Mouse (Mus musculus) stomach, embryonic 15.5 days (tissue): ENCODE results near the gene Tmem145. TPM values are rescaled to one million over a fixed set of nuclear protein-coding genes. Genes with fewer than 3 reads are reported as not detected.

Experiments
- ATAC-seq: fragments of 200-750 bp; cut with Nextera tagmentation; 2 replicates; pipeline ENCODE4 v1.8.0; 2017; ENCODE audit warnings: low read depth, moderate number of reproducible peaks, moderate TSS enrichment; ENCODE audit not compliant: insufficient read depth, low FRiP score
- H3K27ac ChIP-seq: fragments of 300-500 bp; sonication (generic); 2 replicates; pipeline ENCODE4 v1.5.1; 2015; ENCODE audit warnings: mild to moderate bottlenecking, inconsistent platforms
- H3K27me3 ChIP-seq: fragments of 300-500 bp; sonication (generic); replicated peaks from 2 replicates; pipeline ENCODE4 v1.6.1; 2015; ENCODE audit warnings: inconsistent platforms
- H3K36me3 ChIP-seq: fragments of 300-500 bp; sonication (generic); 2 replicates; pipeline ENCODE4 v1.6.1; 2015; ENCODE audit warnings: inconsistent platforms
- H3K4me1 ChIP-seq: fragments of 300-500 bp; sonication (generic); 2 replicates; pipeline ENCODE4 v1.6.1; 2015; ENCODE audit warnings: inconsistent platforms
- H3K4me2 ChIP-seq: fragments of 300-500 bp; sonication (generic); 2 replicates; pipeline ENCODE4 v1.6.1; 2015; ENCODE audit warnings: mild to moderate bottlenecking, inconsistent platforms
- H3K4me3 ChIP-seq: fragments of 300-500 bp; sonication (generic); replicated peaks from 2 replicates; pipeline ENCODE4 v1.5.1; 2015; ENCODE audit warnings: inconsistent platforms
- H3K9ac ChIP-seq: fragments of 300-500 bp; sonication (generic); 2 replicates; pipeline ENCODE4 v1.6.1; 2015; ENCODE audit warnings: inconsistent platforms
- H3K9me3 ChIP-seq: fragments of 300-500 bp; sonication (generic); 2 replicates; pipeline ENCODE4 v1.6.1; 2016; ENCODE audit warnings: inconsistent platforms
- WGBS: fragments of 180-500 bp; shearing (Covaris S2); methylation state at CpG from one replicate; pipeline ENCODE4 v1.1.7; 2015; 5-methylcytosine and 5-hydroxymethylcytosine counted together
- polyA plus RNA-seq: library from polyadenylated mRNA; unstranded; fragments of >200 nt; fragmentation: Nextera tagmentation; extraction: Ambion mirVana; gene quantifications from 2 replicates; pipeline ENCODE4 v1.2.1, GENCODE M21; 2015

Gene Tmem145
- polyA plus RNA-seq, 1 experiment from 2014 or later, result 1.6 TPM

- under 1% methylated on average over 52 of the region's 52 CpGs for WGBS
- peaks cover 18% of the 10 kb centered on the region for H3K36me3 ChIP-seq
- peak within 1 kb of the TSS; percentile 70 for H3K4me3 ChIP-seq
- H3K27ac ChIP-seq, result peak within 1 kb of the TSS; percentile 98
- H3K9me3 ChIP-seq, result no peaks in the 10 kb centered on the region
- peaks cover 14% of the 10 kb centered on the region for H3K4me1 ChIP-seq
- no peaks in the 10 kb centered on the region for H3K27me3 ChIP-seq
- peak within 1 kb of the TSS; percentile 92 for H3K4me2 ChIP-seq
- peak within 1 kb of the TSS; percentile 76 for H3K9ac ChIP-seq
- ATAC-seq, result peak; percentile 91
Observed at GRCm38 (mm10) chr7:25297454-25298325, 8.2 kb upstream of the Tmem145 start, which contains the start of gene Pafah1b3. TSS of gene Pafah1b3 (minus strand) at chr7:25297986.

- Histone ChIP-seq H3K36me3 (no peaks in the 10 kb centered on the region), H3K9me3 (no peaks in the 10 kb centered on the region), H3K27me3 (peaks cover 3% of the 10 kb centered on the region; the same call in 1 of the 2 replicates), H3K27ac (no peak within 1 kb of the TSS), H3K4me3 (no peak within 1 kb of the TSS), H3K4me1 (peaks cover 17% of the 10 kb centered on the region), H3K9ac (no peak within 1 kb of the TSS), H3K4me2 (no peak within 1 kb of the TSS)
- WGBS, result 56% methylated on average over 19 of the region's 19 CpGs
- no peak for ATAC-seq
Observed at GRCm38 (mm10) chr7:25301063-25301462, 4.8 kb upstream of the Tmem145 start, which contains the start of gene Prr19. TSS of gene Prr19 (plus strand) at chr7:25301411.

- Histone ChIP-seq H3K4me2 (no peak overlapping the region), H3K4me3 (no peak overlapping the region), H3K27ac (no peak overlapping the region), H3K9ac (no peak overlapping the region), H3K9me3 (no peaks in the 10 kb centered on the region), H3K27me3 (peaks cover 17% of the 10 kb centered on the region), H3K4me1 (peaks cover 9% of the 10 kb centered on the region), H3K36me3 (no peaks in the 10 kb centered on the region)
- ATAC-seq, result no peak
- 55% methylated on average over 9 of the region's 9 CpGs for whole genome bisulfite sequencing
Observed at GRCm38 (mm10) chr7:25303003-25303684, 2.8 kb upstream of the Tmem145 start.

GRCm38 (mm10) chr7:25303685-25304006 lies 2.3 kb upstream of the Tmem145 start:
- no peak overlapping the region for H3K4me2 ChIP-seq
- H3K9ac ChIP-seq, result no peak overlapping the region
- no peak for ATAC-seq
- WGBS, result 84% methylated on average over 3 of the region's 3 CpGs
- H3K27me3 ChIP-seq, result peaks cover 17% of the 10 kb centered on the region
- no peak overlapping the region for H3K27ac ChIP-seq
- H3K36me3 ChIP-seq, result no peaks in the 10 kb centered on the region
- H3K4me1 ChIP-seq, result peaks cover 9% of the 10 kb centered on the region; the same call in 1 of the 2 replicates
- H3K4me3 ChIP-seq, result no peak overlapping the region
- no peaks in the 10 kb centered on the region for H3K9me3 ChIP-seq

GRCm38 (mm10) chr7:25305481-25305880 lies 425 bp upstream of the Tmem145 start:
- 0% methylated on average over 2 of the region's 2 CpGs for WGBS

GRCm38 (mm10) chr7:25306614-25306996 lies 699 bp downstream of the Tmem145 start:
- no peak overlapping the region for H3K4me3 ChIP-seq
- no peak overlapping the region for H3K9ac ChIP-seq
- peaks cover 23% of the 10 kb centered on the region for H3K27me3 ChIP-seq
- peaks cover 9% of the 10 kb centered on the region; the same call in 1 of the 2 replicates for H3K4me1 ChIP-seq
- no peaks in the 10 kb centered on the region for H3K9me3 ChIP-seq
- no peak for ATAC-seq
- no peak overlapping the region for H3K4me2 ChIP-seq
- WGBS, result 41% methylated on average over 2 of the region's 2 CpGs
- no peak overlapping the region for H3K27ac ChIP-seq
- H3K36me3 ChIP-seq, result no peaks in the 10 kb centered on the region

More at GRCm38 (mm10) chr7:25305481-25305880, 425 bp upstream of the Tmem145 start:
- H3K36me3 ChIP-seq, result no peaks in the 10 kb centered on the region
- ATAC-seq, result no peak
- no peaks in the 10 kb centered on the region for H3K9me3 ChIP-seq
- no peak overlapping the region for H3K27ac ChIP-seq
- peak overlapping the region; percentile 53 for H3K4me3 ChIP-seq
- peak overlapping the region; percentile 96 for H3K4me2 ChIP-seq
- H3K4me1 ChIP-seq, result peaks cover 9% of the 10 kb centered on the region; the same call in 1 of the 2 replicates
- peaks cover 17% of the 10 kb centered on the region for H3K27me3 ChIP-seq
- H3K9ac ChIP-seq, result no peak overlapping the region

GRCm38 (mm10) chr7:25308702-25309318 lies 2.9 kb downstream of the Tmem145 start:
- H3K9me3 ChIP-seq, result no peaks in the 10 kb centered on the region
- peaks cover 45% of the 10 kb centered on the region for H3K27me3 ChIP-seq
- no peak for ATAC-seq
- WGBS, result 51% methylated on average over 17 of the region's 17 CpGs
- H3K27ac ChIP-seq, result no peak overlapping the region
- no peak overlapping the region for H3K4me2 ChIP-seq
- H3K36me3 ChIP-seq, result no peaks in the 10 kb centered on the region
- H3K9ac ChIP-seq, result no peak overlapping the region
- H3K4me1 ChIP-seq, result peaks cover 9% of the 10 kb centered on the region; the same call in 1 of the 2 replicates
- H3K4me3 ChIP-seq, result no peak overlapping the region

GRCm38 (mm10) chr7:25309425-25309824 lies 3.5 kb downstream of the Tmem145 start:
- Histone ChIP-seq H3K4me1 (peaks cover 10% of the 10 kb centered on the region; the same call in 1 of the 2 replicates), H3K27ac (no peak overlapping the region), H3K9me3 (no peaks in the 10 kb centered on the region), H3K4me3 (no peak overlapping the region), H3K9ac (no peak overlapping the region), H3K4me2 (no peak overlapping the region), H3K27me3 (peaks cover 52% of the 10 kb centered on the region), H3K36me3 (no peaks in the 10 kb centered on the region)
- ATAC-seq, result 0 out of 2 replicates have a peak, but pooled peaks have one; percentile 8
- 84% methylated on average over 9 of the region's 9 CpGs for WGBS

GRCm38 (mm10) chr7:25311193-25311592 lies 5.3 kb downstream of the Tmem145 start:
- Histone ChIP-seq H3K36me3 (no peaks in the 10 kb centered on the region), H3K4me2 (no peak overlapping the region), H3K27ac (no peak overlapping the region), H3K9me3 (no peaks in the 10 kb centered on the region), H3K4me1 (peaks cover 20% of the 10 kb centered on the region), H3K27me3 (peaks cover 63% of the 10 kb centered on the region), H3K9ac (no peak overlapping the region), H3K4me3 (no peak overlapping the region)
- no peak for ATAC-seq
- 70% methylated on average over 11 of the region's 11 CpGs for WGBS

GRCm38 (mm10) chr7:25313325-25313724 lies 7.4 kb downstream of the Tmem145 start:
- peaks cover 31% of the 10 kb centered on the region for H3K4me1 ChIP-seq
- ATAC-seq, result no peak
- no peak overlapping the region for H3K9ac ChIP-seq
- no peak overlapping the region for H3K27ac ChIP-seq
- H3K36me3 ChIP-seq, result no peaks in the 10 kb centered on the region
- H3K4me2 ChIP-seq, result no peak overlapping the region
- H3K9me3 ChIP-seq, result no peaks in the 10 kb centered on the region
- H3K4me3 ChIP-seq, result no peak overlapping the region
- WGBS, result 40% methylated on average over 7 of the region's 7 CpGs
- H3K27me3 ChIP-seq, result peaks cover 51% of the 10 kb centered on the region

- 4% methylated on average over 49 of the region's 51 CpGs for WGBS
- H3K9ac ChIP-seq, result no peak overlapping the region
Observed at GRCm38 (mm10) chr7:25314606-25315305, 8.8 kb downstream of the Tmem145 start.

More at GRCm38 (mm10) chr7:25314606-25315305, 8.8 kb downstream of the Tmem145 start:
- no peak for ATAC-seq
- Histone ChIP-seq H3K4me3 (peak overlapping the region; percentile 67), H3K36me3 (no peaks in the 10 kb centered on the region), H3K27me3 (peaks cover 51% of the 10 kb centered on the region), H3K27ac (no peak overlapping the region), H3K9me3 (no peaks in the 10 kb centered on the region), H3K4me2 (peak overlapping the region; percentile 87), H3K4me1 (peaks cover 31% of the 10 kb centered on the region)
